Mouse (Mus musculus) adipocyte (in vitro differentiated cells): ENCODE measurements at regions not wholly inside any gene's neighbourhood (a gene's known extent, or its start where the extent isn't known, plus 50 kb on each side); places are given as distances from the start of the nearest gene placed in this dataset.

Source experiments
- DNase-seq: peaks from one replicate; pipeline ENCODE4 v3.0.0-alpha.2; 2016; ENCODE audit warnings: low spot score

GRCm38 (mm10) chr15:62046276-62046675 is 1123.5 kb upstream of the A1bg start:
- no peak for DNase-seq

- no peak for DNase-seq
Measured at GRCm38 (mm10) chr15:62044654-62045335, 1122.0 kb upstream of the A1bg start.

GRCm38 (mm10) chr15:62043617-62044392 is 1121.0 kb upstream of the A1bg start:
- DNase-seq, result peak; percentile 87

GRCm38 (mm10) chr15:62042924-62043504 is 1120.2 kb upstream of the A1bg start:
- DNase-seq, result no peak
